ENCODE assay signal across 11 mouse cellular contexts in the genomic region with DNA sequence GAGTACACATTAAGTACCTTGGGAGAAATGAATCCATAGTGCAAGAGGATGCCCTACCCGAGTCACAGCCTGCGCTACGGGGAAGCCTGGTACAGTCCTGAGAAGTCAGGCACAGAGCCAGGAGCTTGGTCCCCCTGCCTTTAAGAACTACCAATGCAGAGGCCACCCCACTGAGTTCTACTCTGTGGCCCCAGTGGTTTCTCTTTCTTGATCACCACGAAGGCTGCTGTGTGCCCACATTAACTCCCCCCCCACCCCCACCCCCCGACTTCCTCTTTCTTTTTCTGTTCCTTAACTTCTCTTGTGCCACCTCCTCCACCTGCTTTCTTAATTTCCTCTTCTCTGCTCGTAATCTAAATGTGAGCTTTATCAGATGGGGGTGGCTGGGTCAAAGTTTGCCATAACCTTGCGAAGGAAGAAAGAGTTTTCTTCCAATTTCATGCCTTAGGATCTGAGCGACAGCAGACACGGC.
DNase-seq lines count a peak whose midpoint lies in the region; ATAC-seq and TF ChIP-seq lines count a peak whose summit lies in the region.
"Had no signal": no experiment of that assay in that cellular context is flagged by ENCODE, and none has a peak within 500 bp of the region (broad histone marks: within the 10 kb centered on the region; RNA-seq: fewer than 3 reads in every experiment).

No protein-coding gene starts in this region.

- TF ChIP-seq POLR2A in MEL (IDR thresholded peaks at IDR 0.05; ENCODE audit: control insufficient read depth in 1 of 2, insufficient read depth in 1 of 2, low read depth in 1 of 2, low read length in 2 of 2, poor library complexity in 1 of 2), result peak; percentile 14 to 38; a peak in 1 of 4 replicates

- TF ChIP-seq EP300 in MEL (IDR thresholded peaks at IDR 0.05; ENCODE audit: low read depth in 1 of 2, low read length in 2 of 2), result peak; percentile 24 to 75; a peak in 3 of 4 replicates

- no peak overlapping the region for H3K4me3 ChIP-seq in hindbrain, embryonic 15.5 days
- H3K4me3 ChIP-seq in hindbrain, postnatal 0 days (ENCODE audit: low read length), result no peak overlapping the region
- H3K4me3 ChIP-seq in MEL (ENCODE audit: control insufficient read depth in 1 of 2, insufficient read depth in 1 of 2, low read depth in 2 of 2, low read length in 2 of 2), result peak overlapping the region; percentile 44 to 55
- no peak overlapping the region for H3K4me3 ChIP-seq in liver, embryonic 12.5 days
- H3K4me3 ChIP-seq in midbrain, embryonic 16.5 days (ENCODE audit: low read depth, low read length), result no peak overlapping the region
- H3K4me3 ChIP-seq: hindbrain, embryonic 13.5 days had no signal

- H3K79me2 ChIP-seq in MEL (ENCODE audit: control insufficient read depth, insufficient read depth, low read length, poor library complexity), result peaks cover 2% of the 10 kb centered on the region

- H3K4me1 ChIP-seq in hindbrain, embryonic 15.5 days (replicated peaks), result no peaks in the 10 kb centered on the region
- H3K4me1 ChIP-seq in hindbrain, postnatal 0 days (ENCODE audit: insufficient read depth, low read length), result no peaks in the 10 kb centered on the region
- H3K4me1 ChIP-seq in MEL (ENCODE audit: control insufficient read depth in 1 of 2, insufficient read depth in 2 of 2, low read length in 2 of 2), result peaks cover 18 to 57% of the 10 kb centered on the region in 2 experiments
- H3K4me1 ChIP-seq in liver, embryonic 12.5 days, result peaks cover 47% of the 10 kb centered on the region
- no peaks in the 10 kb centered on the region for H3K4me1 ChIP-seq in midbrain, embryonic 16.5 days (ENCODE audit: control insufficient read depth, insufficient read depth, low read length)
- H3K4me1 ChIP-seq: hindbrain, embryonic 13.5 days had no signal

- no peaks in the 10 kb centered on the region for H3K36me3 ChIP-seq in hindbrain, embryonic 15.5 days
- H3K36me3 ChIP-seq in hindbrain, postnatal 0 days (ENCODE audit: insufficient read depth, low read length), result no peaks in the 10 kb centered on the region
- peaks cover 0 to 51% of the 10 kb centered on the region in 2 experiments; a peak in 2 of 4 replicates for H3K36me3 ChIP-seq in MEL (ENCODE audit: control insufficient read depth in 1 of 2, insufficient read depth in 2 of 2, low read length in 2 of 2)
- no peaks in the 10 kb centered on the region for H3K36me3 ChIP-seq in liver, embryonic 12.5 days
- no peaks in the 10 kb centered on the region for H3K36me3 ChIP-seq in midbrain, embryonic 16.5 days (ENCODE audit: control insufficient read depth, insufficient read depth, low read length)
- H3K36me3 ChIP-seq: hindbrain, embryonic 13.5 days had no signal

- H3K27me3 ChIP-seq in hindbrain, embryonic 15.5 days, result no peaks in the 10 kb centered on the region
- H3K27me3 ChIP-seq in hindbrain, postnatal 0 days (ENCODE audit: insufficient read depth, low read length), result no peaks in the 10 kb centered on the region
- H3K27me3 ChIP-seq in MEL (ENCODE audit: control insufficient read depth in 1 of 2, insufficient read depth in 2 of 2, low read length in 2 of 2), result no peaks in the 10 kb centered on the region
- no peaks in the 10 kb centered on the region for H3K27me3 ChIP-seq in liver, embryonic 12.5 days (replicated peaks)
- no peaks in the 10 kb centered on the region for H3K27me3 ChIP-seq in midbrain, embryonic 16.5 days (ENCODE audit: control insufficient read depth, insufficient read depth, low read depth, low read length)
- H3K27me3 ChIP-seq: hindbrain, embryonic 13.5 days had no signal

- WGBS in hindbrain, embryonic 15.5 days, result 73% methylated on average over 9 of the region's 9 CpGs
- WGBS in hindbrain, postnatal 0 days, result 66% methylated on average over 9 of the region's 9 CpGs
- 23% methylated on average over 9 of the region's 9 CpGs for WGBS in liver, embryonic 12.5 days (ENCODE audit: insufficient replicate concordance)
- 75% methylated on average over 9 of the region's 9 CpGs for WGBS in midbrain, embryonic 16.5 days

- DNase-seq in hindbrain, postnatal 0 days (ENCODE audit: low spot score), result no peak
- peak; percentile 84 for DNase-seq in MEL (ENCODE audit: low read depth, low spot score)
- DNase-seq in spleen, postnatal 14 days (ENCODE audit: low spot score in 2 of 2), result peak; percentile 22 to 28
- no peak for DNase-seq in gastrocnemius, adult 18-20 months (ENCODE audit: low spot score)
- no peak for DNase-seq in adipocyte (ENCODE audit: low spot score)
- DNase-seq: cerebellum, adult 11-12 months; forebrain, postnatal 0 days had no signal

- ATAC-seq in hindbrain, embryonic 15.5 days (ENCODE audit: low FRiP score, low read depth), result 0 out of 2 replicates have a peak, but pooled peaks have one; percentile 15
- no peak for ATAC-seq in hindbrain, postnatal 0 days
- no peak for ATAC-seq in liver, embryonic 12.5 days
- ATAC-seq in midbrain, embryonic 16.5 days, result no peak
- ATAC-seq: forebrain, postnatal 0 days had no signal

- no peak overlapping the region for H3K9ac ChIP-seq in hindbrain, embryonic 15.5 days
- no peak overlapping the region for H3K9ac ChIP-seq in hindbrain, postnatal 0 days (replicated peaks; ENCODE audit: low read length)
- H3K9ac ChIP-seq in MEL (ENCODE audit: control insufficient read depth, low read depth, low read length, poor library complexity, severe bottlenecking), result peak overlapping the region; percentile 64
- no peak overlapping the region for H3K9ac ChIP-seq in liver, embryonic 12.5 days
- no peak overlapping the region for H3K9ac ChIP-seq in midbrain, embryonic 16.5 days (ENCODE audit: low read depth, low read length)
- H3K9ac ChIP-seq: forebrain, postnatal 0 days; hindbrain, embryonic 13.5 days had no signal

- no peak for TF ChIP-seq RAD21 in MEL (IDR thresholded peaks at IDR 0.05; ENCODE audit: low read depth, low read length)

- no peak overlapping the region for H3K27ac ChIP-seq in hindbrain, embryonic 15.5 days (replicated peaks)
- no peak overlapping the region for H3K27ac ChIP-seq in hindbrain, postnatal 0 days
- peak overlapping the region; percentile 94 for H3K27ac ChIP-seq in MEL (ENCODE audit: control insufficient read depth, low read depth, low read length)
- H3K27ac ChIP-seq in liver, embryonic 12.5 days, result no peak overlapping the region
- no peak overlapping the region for H3K27ac ChIP-seq in midbrain, embryonic 16.5 days (ENCODE audit: low read length)
- H3K27ac ChIP-seq: hindbrain, embryonic 13.5 days had no signal

- TF ChIP-seq CTCF in hindbrain, postnatal 0 days (IDR thresholded peaks at IDR 0.05; ENCODE audit: low read depth), result no peak
- TF ChIP-seq CTCF in MEL (IDR thresholded peaks at IDR 0.05 in 2 of 3, conservative IDR thresholded peaks at IDR 0.05 in 1 of 3; ENCODE audit: control insufficient read depth in 1 of 3, insufficient read depth in 1 of 3, low read depth in 2 of 3, low read length in 3 of 3, poor library complexity in 1 of 3, severe bottlenecking in 1 of 3), result no peak

- H3K9me3 ChIP-seq in hindbrain, embryonic 15.5 days, result no peaks in the 10 kb centered on the region
- H3K9me3 ChIP-seq in hindbrain, postnatal 0 days (ENCODE audit: low read length), result no peaks in the 10 kb centered on the region
- no peaks in the 10 kb centered on the region for H3K9me3 ChIP-seq in MEL (replicated peaks; ENCODE audit: insufficient read depth, low read length)
- H3K9me3 ChIP-seq in liver, embryonic 12.5 days (replicated peaks), result no peaks in the 10 kb centered on the region
- H3K9me3 ChIP-seq in midbrain, embryonic 16.5 days (replicated peaks; ENCODE audit: control insufficient read depth, low read length, poor library complexity, severe bottlenecking), result no peaks in the 10 kb centered on the region
- H3K9me3 ChIP-seq: hindbrain, embryonic 13.5 days had no signal

- H3K4me2 ChIP-seq in hindbrain, embryonic 15.5 days, result no peak overlapping the region
- no peak overlapping the region for H3K4me2 ChIP-seq in hindbrain, postnatal 0 days (ENCODE audit: low read depth, low read length)
- H3K4me2 ChIP-seq in liver, embryonic 12.5 days, result peak overlapping the region; percentile 29
- no peak overlapping the region for H3K4me2 ChIP-seq in midbrain, embryonic 16.5 days (ENCODE audit: low read length)
- H3K4me2 ChIP-seq: hindbrain, embryonic 13.5 days had no signal

TF ChIP-seq in MEL, 35 proteins besides CTCF, POLR2A, EP300 and RAD21 (continues in another document):
- TF ChIP-seq NELFE (IDR thresholded peaks at IDR 0.05; ENCODE audit: low read depth, low read length) (peak; percentile 51; the same call in 1 of the 2 replicates), USF1 (IDR thresholded peaks at IDR 0.05; ENCODE audit: low read depth, low read length) (no peak), RCOR1 (IDR thresholded peaks at IDR 0.05; ENCODE audit: low read depth, low read length) (peak; percentile 67), UBTF (IDR thresholded peaks at IDR 0.05; ENCODE audit: borderline replicate concordance, insufficient read depth, low read depth, low read length) (no peak), POLR2AphosphoS5 (IDR thresholded peaks at IDR 0.05; ENCODE audit: borderline replicate concordance, low read depth, low read length) (no peak), ZMIZ1 (IDR thresholded peaks at IDR 0.05; ENCODE audit: low read depth, low read length) (no peak), MAFK (IDR thresholded peaks at IDR 0.05; ENCODE audit: borderline replicate concordance, low read depth, low read length) (no peak), MAX (IDR thresholded peaks at IDR 0.05; ENCODE audit: low read length) (peak; percentile 60), TBP (IDR thresholded peaks at IDR 0.05; ENCODE audit: low read depth, low read length) (no peak), MYC (IDR thresholded peaks at IDR 0.05; ENCODE audit: low read depth, low read length) (no peak), POLR2AphosphoS2 (IDR thresholded peaks at IDR 0.05; ENCODE audit: low read length) (no peak), GATA1 (IDR thresholded peaks at IDR 0.05; ENCODE audit: low read depth, low read length) (peak; percentile 74), CHD2 (IDR thresholded peaks at IDR 0.05; ENCODE audit: low read length) (peak; percentile 57), HCFC1 (IDR thresholded peaks at IDR 0.05; ENCODE audit: low read depth, low read length) (0 out of 2 replicates have a peak, but pooled peaks have one; percentile 49), CHD1 (IDR thresholded peaks at IDR 0.05; ENCODE audit: low read depth, low read length) (no peak), USF2 (IDR thresholded peaks at IDR 0.05; ENCODE audit: borderline replicate concordance in 1 of 2, insufficient read depth in 1 of 2, low read depth in 1 of 2, low read length in 2 of 2) (no peak), MYB (IDR thresholded peaks at IDR 0.05; ENCODE audit: low read depth, low read length) (0 out of 2 replicates have a peak, but pooled peaks have one; percentile 19), MAZ (IDR thresholded peaks at IDR 0.05; ENCODE audit: low read depth, low read length) (peak; percentile 54; the same call in 1 of the 2 replicates), MXI1 (IDR thresholded peaks at IDR 0.05; ENCODE audit: low read depth, low read length) (no peak), MEF2A (IDR thresholded peaks at IDR 0.05; ENCODE audit: extremely low read depth, insufficient replicate concordance, low read depth, low read length, poor library complexity, severe bottlenecking) (no peak), ZKSCAN1 (IDR thresholded peaks at IDR 0.05; ENCODE audit: low read depth, low read length) (no peak)

Comparison
In these comparisons a context has a peak if more than half of its experiments do, and no peak if none do; other contexts are left out.
1. H3K4me3 ChIP-seq: peak in MEL (2 of 2); none in hindbrain, embryonic 15.5 days (single experiment), hindbrain, postnatal 0 days (single experiment), liver, embryonic 12.5 days (single experiment) and midbrain, embryonic 16.5 days (single experiment).
2. DNase-seq: peak in MEL (single experiment) and spleen, postnatal 14 days (2 of 2); none in hindbrain, postnatal 0 days (single experiment), gastrocnemius, adult 18-20 months (single experiment) and adipocyte (single experiment).